Mouse (Mus musculus) heart, postnatal 14 days (tissue): ENCODE measurements at regions not wholly inside any gene's neighbourhood (a gene's known extent, or its start where the extent isn't known, plus 50 kb on each side); places are given as distances from the start of the nearest gene placed in this dataset.

Source experiments
- DNase-seq, 2 experiments: peaks; one replicate each; pipeline ENCODE4 v3.0.0; 2021 to 2022
- intact Hi-C: fragments of 180-260 bp; cut with DNase I; formaldehyde crosslinking; loops from one replicate; pipeline ENCODE4 v1.15.1; 2025

DNA sequence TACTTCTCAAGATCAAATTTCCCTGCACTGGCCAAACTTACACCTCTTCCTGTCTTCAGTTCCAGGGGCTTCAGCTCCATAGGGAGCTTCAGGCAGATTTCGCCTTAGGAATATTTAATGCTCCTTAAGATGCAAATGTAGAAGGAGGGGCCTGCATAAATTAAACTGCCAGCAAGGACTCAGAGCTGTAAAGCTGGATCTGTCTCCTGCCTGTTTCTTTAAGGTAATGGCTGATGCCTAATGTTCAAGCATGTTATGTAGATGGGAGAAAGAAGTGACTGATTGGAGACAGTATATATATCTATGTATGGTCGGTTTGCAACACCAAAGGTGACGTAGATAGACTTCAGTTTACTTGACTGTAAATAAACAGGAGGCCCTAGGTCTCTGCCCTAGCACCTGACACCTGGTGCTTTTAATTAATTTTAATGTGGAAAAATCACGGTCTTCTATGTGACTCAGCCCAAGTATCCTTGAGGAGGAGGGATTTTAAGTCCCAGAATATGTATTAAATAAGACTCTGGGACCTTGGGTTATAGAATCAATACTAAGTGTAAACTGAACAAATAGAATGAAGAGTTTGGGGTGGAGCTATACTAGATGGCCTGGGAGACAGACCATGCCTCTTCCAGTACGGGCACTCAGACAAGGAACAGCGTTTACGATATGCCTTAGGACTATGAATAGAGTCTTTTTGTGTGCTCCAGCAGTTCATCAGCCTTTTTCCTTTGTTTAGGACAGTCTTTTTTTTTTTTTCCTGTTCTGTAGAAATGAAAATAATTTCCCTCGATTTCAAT is 651.7 kb upstream of the Lmcd1 start:
- intact Hi-C loops, result no loop called here
- DNase-seq, result no peak

DNA sequence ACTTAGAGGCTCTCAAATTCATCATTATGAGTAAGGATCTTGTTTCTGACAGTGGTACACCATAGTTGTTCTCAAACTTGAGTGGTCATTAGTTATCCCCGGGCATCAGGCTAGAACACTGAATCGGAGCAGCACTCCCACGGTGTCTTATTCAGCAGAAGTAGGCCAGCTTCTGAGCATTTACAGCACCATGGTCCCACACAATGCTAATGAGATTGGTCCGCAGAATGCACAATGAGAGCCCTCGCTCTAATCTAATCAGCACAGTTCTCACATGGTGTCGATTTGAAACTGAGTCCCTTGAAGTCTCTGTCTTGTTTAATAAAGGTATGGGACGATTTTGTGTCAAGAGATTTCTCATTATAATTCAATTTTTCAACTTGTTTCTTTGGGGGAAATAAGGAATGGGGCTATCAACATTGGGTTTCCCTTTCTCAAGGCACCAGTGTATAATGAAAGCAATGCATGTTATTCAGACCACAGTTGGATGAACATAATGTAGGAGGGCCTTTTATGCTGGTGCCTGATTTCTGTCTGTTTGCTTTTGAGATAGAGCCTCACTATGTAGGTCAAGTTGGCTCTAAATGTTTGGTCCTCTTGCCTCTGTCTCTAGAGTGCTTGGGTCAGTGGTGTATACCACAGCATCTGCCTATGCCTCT is 650.9 kb upstream of the Lmcd1 start:
- intact Hi-C loops, result no loop called here
- DNase-seq, result no peak

DNA sequence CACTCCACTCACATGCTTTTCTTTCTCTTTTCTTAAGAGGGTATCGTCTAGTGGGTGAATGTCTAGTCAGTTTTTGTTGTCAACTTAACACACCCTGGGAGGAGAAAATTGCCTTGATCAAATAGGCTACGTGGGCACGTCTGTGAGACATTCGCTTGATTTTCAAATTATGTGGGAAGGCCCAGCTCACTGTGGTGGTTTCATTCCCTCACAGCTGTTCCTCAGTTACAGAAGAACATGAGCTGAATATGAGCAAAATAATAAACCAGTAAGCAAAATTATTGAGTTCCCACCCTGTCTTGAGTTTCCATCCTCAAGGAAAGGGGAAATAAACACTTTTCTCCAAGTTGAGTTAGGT is 650.4 kb upstream of the Lmcd1 start:
- intact Hi-C loops, result no loop called here
- no peak for DNase-seq

DNA sequence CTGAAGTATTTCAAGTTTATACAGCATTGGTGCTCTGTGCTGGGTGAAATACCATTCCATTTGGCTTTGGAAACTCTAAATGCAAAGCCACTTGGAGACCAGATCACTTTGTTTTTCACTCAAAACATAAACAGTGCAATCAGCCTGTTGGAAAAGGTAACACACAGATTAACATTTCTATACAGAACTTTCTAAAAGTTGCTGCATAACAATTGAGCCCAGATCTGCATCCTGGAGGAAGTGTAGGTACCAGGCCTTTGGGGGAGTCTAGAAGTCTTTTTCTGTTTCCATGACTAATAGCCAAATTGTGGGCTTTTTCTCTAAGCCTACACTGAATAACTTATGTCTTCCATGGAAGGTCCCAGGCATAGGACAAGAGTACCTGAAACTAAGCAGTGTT is 648.1 kb upstream of the Lmcd1 start:
- DNase-seq, result no peak
- intact Hi-C loops, result no loop called here

DNA sequence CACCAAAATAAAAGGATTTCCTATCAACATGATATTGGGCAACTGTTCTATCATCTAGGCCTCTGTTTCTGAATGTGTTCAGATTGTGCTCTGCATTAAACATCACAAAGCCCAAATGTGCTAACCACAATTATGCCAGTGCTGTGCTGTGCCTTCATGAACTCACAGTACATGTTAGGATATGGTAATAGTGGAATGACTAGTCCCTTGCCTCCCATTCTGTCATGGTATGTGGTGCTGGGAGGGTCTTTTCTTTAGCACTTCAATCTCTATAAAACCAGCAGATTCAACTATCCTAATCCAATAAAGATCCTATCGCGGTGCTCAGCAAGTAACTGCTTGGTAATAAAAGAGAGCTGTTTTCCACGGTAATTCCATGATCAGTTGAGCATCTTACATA is 620.8 kb upstream of the Lmcd1 start:
- intact Hi-C loops, result no loop called here

DNA sequence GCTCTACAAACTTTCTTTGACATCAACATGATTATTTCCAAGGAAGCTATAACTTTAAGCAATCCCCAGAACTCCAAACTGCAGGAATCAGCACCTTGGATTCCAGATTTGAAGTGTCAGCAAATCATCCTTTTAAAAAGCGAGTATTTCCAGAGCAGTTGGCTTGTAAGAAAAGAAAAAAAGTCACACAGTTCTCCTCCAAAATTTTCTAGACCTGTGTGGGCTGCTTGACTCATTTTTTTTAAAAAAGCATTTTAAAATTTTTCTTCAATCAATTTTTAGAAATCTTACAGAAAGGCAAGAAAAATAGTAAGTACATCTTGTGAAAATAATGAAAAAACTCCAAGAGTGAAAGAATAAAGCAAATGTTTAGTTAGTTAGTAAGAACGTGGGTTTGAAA is 613.6 kb upstream of the Lmcd1 start:
- DNase-seq, result no peak
- intact Hi-C loops, result no loop called here

More for the DNA sequence above, 620.8 kb upstream of the Lmcd1 start:
- DNase-seq, result no peak

DNA sequence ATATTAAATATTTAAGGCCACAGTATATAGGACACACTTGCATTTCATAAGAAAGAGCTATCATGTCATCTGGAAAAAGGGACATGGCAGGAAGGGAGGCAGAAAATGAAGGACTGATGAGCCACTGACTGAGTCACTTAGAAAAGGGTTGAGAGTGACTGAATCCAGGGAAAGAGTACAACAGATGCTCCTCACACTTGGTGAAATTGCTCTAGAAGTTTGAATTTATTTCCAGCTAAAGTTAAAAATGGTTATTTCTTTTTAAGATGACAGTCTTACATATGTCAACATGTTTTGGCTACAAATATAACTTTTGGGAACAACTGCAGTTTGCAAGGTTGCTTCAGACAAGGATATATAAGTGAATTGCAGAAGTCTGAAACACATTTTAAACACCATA is 609.0 kb upstream of the Lmcd1 start:
- intact Hi-C loops, result no loop called here
- DNase-seq, result no peak

DNA sequence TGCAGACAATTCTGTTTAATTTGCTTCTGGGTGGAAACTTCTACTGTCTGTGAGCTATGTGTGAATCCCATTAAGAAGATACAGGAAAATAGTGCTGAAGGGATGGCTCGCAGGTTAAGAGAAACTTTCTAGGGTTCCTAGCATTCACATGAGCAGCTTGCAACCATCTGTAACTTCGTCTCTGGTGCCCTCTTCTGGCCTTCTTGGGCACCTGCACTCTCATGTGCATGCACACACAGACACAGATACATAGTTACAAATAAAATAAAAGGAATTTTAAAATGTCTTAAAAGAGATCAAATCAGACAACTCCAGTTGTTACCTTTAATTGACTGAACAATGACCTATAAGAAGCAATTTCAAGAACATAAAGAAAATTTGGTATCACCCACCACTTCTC is 588.6 kb upstream of the Lmcd1 start:
- DNase-seq, result no peak
- intact Hi-C loops, result no loop called here

DNA sequence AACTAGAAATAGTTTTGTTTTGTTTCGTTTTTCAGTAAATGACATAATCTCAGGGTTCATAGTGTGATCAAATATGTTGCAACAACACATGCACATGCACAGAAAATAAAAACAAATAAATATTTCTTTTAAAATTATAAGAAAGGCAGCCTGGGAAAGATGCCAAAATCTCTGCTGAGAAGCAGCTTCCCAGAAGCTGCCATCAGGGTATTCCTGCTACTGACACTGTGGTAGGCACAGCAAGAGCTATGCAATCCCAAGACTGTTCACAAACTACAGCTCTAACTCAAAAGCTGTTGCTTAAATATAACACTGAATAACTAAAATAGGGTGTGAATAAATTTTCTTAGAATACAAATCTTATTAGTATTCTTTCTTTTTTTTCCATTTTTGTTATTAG is 570.7 kb upstream of the Lmcd1 start:
- DNase-seq, result no peak
- intact Hi-C loops, result no loop called here

DNA sequence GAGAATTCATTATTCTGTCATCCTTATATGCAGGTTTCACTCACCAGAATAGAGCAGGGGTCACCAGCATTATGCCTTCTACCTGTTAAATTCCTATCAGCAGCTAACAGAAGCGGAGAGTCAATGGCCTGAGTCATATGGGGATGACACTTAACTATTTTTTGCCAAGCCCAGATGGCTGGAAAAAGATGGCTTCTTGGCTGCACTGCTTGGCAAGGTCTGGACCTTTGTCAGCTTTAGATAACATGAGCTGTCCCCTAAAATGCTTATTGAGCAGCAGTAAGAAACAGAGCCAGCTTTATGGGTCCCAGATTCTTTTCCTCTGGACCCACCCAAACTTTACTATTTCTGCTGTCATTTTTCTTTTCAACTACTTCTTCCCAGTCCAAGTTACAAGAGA is 565.3 kb upstream of the Lmcd1 start:
- DNase-seq, result no peak
- intact Hi-C loops, result no loop called here

DNA sequence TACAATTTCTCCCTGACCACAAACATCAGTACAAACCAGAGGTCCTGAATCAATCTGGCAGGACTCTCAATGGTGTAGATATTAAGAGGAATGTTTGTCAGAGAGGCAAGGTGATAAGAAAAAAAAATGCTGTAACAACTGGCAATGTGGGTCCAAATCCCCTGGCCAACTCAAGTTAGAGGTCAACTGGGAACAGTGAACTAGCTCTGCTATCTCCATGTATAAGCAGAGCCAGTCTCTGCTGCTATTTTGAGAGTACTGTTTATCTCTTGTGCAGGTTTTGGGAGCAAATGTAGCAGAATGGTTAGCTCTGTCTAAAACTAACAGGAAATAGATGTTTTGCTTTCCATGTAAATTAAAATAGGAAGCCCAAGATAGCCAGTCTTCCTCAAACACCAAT is 547.6 kb upstream of the Lmcd1 start:
- peak in 1 of 2 experiments; percentile 10 for DNase-seq
- intact Hi-C loops, result no loop called here

DNA sequence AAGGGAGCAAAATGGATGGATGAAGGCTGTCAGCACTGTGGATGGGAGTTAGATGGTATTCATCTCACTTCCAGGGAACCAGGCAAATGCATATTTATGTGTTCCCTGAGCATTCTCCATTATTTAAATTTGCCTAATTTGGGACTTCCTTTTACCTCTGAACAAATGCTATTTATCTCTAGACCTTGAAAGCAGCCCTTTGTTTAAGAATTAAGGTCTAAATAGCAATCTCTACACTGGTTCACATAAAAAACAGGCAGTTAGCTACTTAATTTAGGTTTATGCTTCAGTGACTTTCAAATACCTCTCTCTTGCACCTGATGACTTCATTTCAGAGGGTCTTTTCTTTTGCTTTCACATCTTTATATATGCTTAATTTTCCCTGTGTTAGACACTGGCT is 543.2 kb upstream of the Lmcd1 start:
- intact Hi-C loops, result no loop called here
- DNase-seq, result no peak

DNA sequence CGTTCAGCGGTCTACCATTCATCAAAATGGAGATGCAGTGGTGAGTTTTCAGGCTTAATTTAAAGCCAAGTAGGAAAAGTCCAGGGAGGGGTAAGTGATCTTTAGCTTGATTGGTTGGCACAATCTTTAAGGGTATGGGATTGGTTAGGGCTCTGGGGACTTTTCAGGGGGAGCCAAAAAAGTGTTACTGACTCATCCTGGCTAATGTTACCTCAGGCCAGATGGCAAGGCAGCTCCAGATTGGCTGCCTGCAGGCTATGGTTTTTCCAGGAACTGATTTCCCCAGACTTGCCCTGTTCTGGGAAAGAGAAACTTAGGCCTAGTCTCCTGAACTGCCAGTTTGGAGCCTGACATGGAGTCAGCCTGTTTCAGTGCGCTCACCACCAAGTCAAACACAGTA is 539.6 kb upstream of the Lmcd1 start:
- DNase-seq, result no peak
- intact Hi-C loops, result no loop called here

DNA sequence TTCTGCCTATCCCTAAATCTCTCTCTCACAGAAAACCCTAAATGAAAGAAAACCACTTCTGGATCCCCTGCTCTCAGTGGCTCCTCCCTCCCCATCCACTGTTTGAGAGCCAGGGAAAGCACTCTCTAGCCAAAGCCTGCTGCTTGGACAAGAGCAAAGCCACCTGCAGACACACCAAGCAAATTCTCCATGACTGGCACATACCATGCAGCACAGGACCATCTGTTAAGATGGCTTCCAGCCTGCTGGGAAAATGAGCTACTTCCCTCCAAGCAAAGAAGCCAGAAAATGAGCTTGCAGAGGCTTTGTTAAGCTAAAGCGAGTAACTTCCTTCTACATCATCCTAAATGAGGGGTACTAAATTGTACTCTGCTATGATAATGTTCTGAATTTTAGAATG is 534.6 kb upstream of the Lmcd1 start:
- intact Hi-C loops, result no loop called here
- DNase-seq, result no peak

DNA sequence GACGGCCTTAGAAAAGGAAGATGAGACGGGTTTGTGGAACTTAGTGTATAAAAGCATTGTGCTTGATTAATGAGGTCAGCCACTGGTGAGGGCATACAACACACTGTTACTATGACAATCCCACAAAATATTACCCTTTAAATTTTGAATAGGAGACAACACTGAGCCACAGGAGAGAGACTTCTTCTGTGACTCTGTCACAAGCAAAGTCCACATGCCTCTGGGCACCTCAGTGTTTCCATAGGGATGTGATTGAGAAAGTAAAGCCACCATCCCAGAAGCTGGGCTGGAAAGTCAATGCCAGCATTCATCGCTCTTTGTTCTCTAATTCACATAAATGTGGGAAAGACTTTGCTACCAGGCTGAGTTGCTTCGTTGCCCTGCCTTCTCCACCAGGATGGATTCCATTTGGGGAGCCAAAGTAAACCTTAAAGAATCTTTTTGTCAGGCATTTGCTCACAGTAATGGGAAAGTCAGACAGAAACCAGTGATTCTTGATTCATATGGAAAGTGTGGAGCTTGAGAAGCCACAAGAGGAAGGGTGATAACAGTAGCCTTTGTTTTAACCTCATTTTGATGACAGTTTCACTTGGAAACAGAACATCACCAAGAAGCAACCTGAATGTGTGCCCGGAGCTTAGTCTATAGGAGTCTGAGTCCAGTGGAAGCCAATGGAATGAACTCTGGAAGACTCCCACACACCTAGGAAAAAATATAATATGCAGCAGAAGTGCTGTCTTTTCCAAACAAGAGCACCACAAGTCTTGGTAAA is 491.7 kb upstream of the Lmcd1 start:
- DNase-seq, result no peak
- intact Hi-C loops, result no loop called here

DNA sequence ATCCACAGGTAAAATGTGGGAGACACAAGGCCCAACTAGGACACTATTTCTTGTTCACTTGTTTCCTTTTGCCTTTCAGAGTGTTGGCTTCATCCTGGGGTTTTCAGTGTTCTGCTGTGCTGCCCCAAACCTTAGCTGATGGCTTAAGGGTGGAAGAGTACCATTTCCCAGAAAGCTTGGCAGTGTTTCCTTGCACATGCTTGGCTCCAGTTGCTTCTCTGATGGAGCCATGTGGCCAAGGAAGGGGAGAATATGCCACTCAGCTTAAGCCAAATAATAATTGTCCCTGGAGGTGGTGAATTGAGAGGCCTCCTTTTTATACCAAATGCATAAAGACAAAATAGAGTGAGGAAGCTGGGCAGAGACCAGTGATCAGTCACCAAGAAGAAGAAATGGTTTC is 464.9 kb upstream of the Lmcd1 start:
- intact Hi-C loops, result no loop called here

DNA sequence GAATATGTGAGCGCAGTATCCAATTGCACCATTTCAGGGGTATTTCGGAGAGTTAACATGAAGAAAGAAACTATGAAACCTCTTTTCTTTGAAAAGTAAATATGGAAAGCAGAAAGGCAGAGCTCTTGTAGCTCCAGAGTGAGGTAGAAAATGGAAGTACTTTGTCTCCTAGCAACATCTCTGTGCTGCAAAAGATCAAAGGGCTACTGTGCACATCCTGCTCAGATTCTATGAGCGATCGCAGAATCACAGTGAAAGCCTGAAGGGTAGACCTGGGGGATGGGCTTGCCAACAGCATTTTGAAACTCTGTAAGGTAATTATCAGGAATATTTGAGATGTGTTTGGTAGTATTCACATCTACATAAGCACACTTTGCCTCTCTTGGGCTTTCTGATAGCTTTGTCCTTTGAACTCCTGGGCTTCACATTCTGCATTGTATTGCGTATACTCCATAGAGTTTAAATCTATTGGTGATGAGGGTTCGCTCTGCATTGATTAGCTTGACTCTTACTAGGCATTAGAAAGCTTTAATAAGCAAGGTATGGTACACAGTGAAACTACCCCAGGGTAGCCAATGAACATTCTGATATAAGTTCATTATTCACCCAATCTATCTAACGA is 459.5 kb upstream of the Lmcd1 start:
- intact Hi-C loops, result no loop called here
- DNase-seq, result no peak

More for the DNA sequence above, 464.9 kb upstream of the Lmcd1 start:
- no peak for DNase-seq

DNA sequence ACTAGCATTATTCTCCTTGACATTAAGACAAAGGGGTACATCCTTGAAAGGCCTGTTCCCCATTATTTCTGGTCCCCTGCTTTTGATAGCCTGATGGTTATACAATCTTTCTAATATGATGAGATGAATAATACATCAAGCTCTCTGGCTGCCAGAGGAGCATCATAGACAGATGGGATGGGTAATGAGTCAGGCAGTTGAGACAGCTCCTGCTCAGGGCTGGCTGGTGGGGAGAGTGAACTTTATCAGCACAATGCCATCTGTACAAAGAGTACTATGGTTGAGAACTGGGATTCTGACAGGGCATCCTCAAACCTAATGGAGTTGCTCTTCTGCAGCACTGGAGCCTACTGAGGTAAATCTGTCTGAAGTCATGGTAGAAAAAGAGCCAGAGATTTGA is 458.4 kb upstream of the Lmcd1 start:
- no peak for DNase-seq
- intact Hi-C loops, result no loop called here

DNA sequence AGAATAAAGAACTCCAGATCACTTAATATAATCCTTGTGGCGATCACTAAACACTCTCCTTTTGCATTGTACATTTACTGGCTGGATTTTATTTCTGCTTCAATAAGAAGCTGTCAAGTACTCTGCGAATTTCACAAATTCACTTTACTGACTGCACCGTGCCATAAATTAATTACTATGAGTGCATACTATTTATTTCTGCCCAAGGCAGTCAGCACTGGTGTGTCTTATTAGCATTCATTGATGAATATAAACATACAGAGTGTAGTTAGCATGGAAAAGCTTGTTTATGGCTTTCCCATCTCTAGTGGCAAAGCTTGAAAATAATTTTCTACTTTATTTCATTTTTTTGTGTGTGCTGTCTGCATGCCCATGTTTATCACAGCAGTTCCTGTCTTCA is 453.3 kb upstream of the Lmcd1 start:
- DNase-seq, result no peak
- intact Hi-C loops, result no loop called here

DNA sequence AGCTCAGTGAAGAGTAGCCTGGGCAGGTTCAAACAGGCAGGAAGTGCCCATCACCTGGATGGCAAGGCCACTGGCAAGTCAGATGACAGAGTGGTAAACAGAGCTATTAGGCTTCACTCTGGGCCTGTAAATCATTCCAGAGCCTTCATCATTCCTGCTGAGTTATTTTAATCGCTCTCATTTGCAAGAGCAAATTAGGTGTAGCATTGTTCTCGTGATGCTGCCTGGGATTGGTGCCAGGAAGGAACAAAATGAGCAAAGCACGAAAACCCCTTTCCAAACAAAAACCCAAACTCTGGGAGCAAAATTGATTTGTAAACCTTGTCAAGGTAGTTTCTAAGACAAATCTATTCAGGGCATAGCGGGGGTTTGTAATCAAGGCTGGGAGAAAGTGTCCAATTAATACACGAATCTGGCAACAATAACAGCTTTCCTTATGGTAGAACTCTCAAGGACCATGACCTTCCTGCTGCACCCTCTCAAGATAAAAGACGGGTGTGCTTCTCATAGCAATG is 429.2 kb upstream of the Lmcd1 start:
- no peak for DNase-seq
- intact Hi-C loops, result no loop called here

DNA sequence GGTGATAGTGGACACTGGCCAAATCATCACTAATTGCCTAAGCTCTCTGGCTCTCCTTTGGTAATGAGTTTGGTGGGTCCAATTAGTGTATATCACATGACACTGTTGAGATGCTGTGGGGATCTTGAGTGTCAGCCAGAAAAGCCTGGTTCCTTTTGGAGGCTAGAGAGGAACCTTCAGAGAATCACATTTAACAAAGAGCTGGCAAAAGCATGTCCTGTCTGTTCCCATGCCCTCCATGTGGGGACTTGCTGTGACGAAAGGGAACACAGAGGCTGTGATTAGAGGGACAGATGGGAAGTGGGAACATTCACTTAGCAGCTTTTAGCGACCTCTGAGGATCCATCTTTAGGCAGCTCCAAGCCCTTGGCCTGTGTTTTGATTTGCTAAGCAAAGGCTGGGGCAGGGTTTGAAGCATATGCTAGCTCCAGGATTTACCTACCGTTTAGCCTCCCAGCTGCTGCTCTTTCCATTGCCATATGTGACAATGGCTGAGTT is 407.4 kb upstream of the Lmcd1 start:
- intact Hi-C loops, result no loop called here
- DNase-seq, result no peak
